Mouse (Mus musculus) MEL (cell line): Measurements from ENCODE around the gene Rbpjl.

ENCODE experiments used
- CTCF ChIP-seq, 3 experiments: IDR thresholded peaks in 2 of 3; conservative IDR thresholded peaks in 1 of 3; 2 replicates each; pipeline ENCODE4 v1.5.1; 2011 to 2012; ENCODE audit warnings: low read length in 3 of 3, low read depth in 2 of 3, mild to moderate bottlenecking in 2 of 3, improper control_type of control experiment in 1 of 3, inconsistent platforms in 1 of 3, mixed read lengths in 1 of 3, moderate library complexity in 1 of 3; ENCODE audit not compliant: control insufficient read depth in 1 of 3, insufficient read depth in 1 of 3, poor library complexity in 1 of 3, severe bottlenecking in 1 of 3
- E2F4 ChIP-seq: IDR thresholded peaks from 2 replicates; pipeline ENCODE4 v1.6.1; 2011; ENCODE audit warnings: low read depth, low read length, improper control_type of control experiment, borderline replicate concordance
- ELF1 ChIP-seq: IDR thresholded peaks from 2 replicates; pipeline ENCODE4 v1.6.1; 2014; ENCODE audit warnings: low read depth, mild to moderate bottlenecking, inconsistent platforms, low read length, improper control_type of control experiment, moderate library complexity
- EP300 ChIP-seq, 2 experiments: IDR thresholded peaks; 2 replicates each; pipeline ENCODE4 v1.6.1; 2011; ENCODE audit warnings: improper control_type of control experiment in 2 of 2, low read length in 2 of 2, low read depth in 1 of 2, mild to moderate bottlenecking in 1 of 2
- GATA1 ChIP-seq: IDR thresholded peaks from 2 replicates; pipeline ENCODE4 v1.6.1; 2011; ENCODE audit warnings: low read depth, low read length, improper control_type of control experiment
- JUND ChIP-seq: IDR thresholded peaks from 2 replicates; pipeline ENCODE4 v1.6.1; 2011; ENCODE audit warnings: low read depth, mild to moderate bottlenecking, improper control_type of control experiment, low read length
- KAT2A ChIP-seq: conservative IDR thresholded peaks from 2 replicates; pipeline ENCODE4 v1.6.1; 2012; ENCODE audit warnings: low read depth, low read length, improper control_type of control experiment, inconsistent platforms
- POLR2A ChIP-seq, 2 experiments: IDR thresholded peaks; 2 replicates each; pipeline ENCODE4 v1.6.1; 2011 to 2012; ENCODE audit warnings: low read length in 2 of 2, mild to moderate bottlenecking in 2 of 2, control low read depth in 1 of 2, improper control_type of control experiment in 1 of 2, low read depth in 1 of 2, moderate library complexity in 1 of 2; ENCODE audit not compliant: control insufficient read depth in 1 of 2, insufficient read depth in 1 of 2, poor library complexity in 1 of 2
- SIN3A ChIP-seq: IDR thresholded peaks from 2 replicates; pipeline ENCODE4 v1.6.1; 2012; ENCODE audit warnings: low read length, improper control_type of control experiment, inconsistent platforms
- SMC3 ChIP-seq: IDR thresholded peaks from 2 replicates; pipeline ENCODE4 v1.6.1; 2011; ENCODE audit warnings: low read depth, low read length, improper control_type of control experiment
- TCF12 ChIP-seq: IDR thresholded peaks from 2 replicates; pipeline ENCODE4 v1.6.1; 2014; ENCODE audit warnings: low read depth, mild to moderate bottlenecking, inconsistent platforms, low read length, improper control_type of control experiment, moderate library complexity
- UBTF ChIP-seq: IDR thresholded peaks from 2 replicates; pipeline ENCODE4 v1.6.1; 2012; ENCODE audit warnings: low read depth, mild to moderate bottlenecking, inconsistent platforms, low read length, improper control_type of control experiment, moderate library complexity, borderline replicate concordance; ENCODE audit not compliant: insufficient read depth

DNA sequence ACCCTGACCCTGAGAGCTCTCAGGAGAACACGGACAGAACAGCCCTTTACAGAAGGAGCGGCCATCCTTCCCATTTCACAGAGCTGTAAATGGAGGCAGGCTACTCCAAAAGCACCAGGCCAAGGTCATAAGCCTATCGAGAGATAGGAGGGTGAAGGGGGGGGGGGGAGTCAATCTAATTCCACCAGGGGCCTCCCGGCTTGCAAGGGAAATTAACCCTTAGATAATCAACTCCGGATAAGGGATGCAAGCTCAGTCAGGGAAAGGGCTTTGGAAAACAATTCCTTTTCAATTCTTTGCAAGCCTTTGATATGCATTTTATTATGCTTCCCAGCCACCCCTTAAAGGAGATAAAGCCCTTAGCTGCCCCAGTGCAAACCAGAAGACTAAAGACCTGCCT lies 25.5 kb downstream of the Rbpjl start:
- TF ChIP-seq CTCF (IDR thresholded peaks at IDR 0.05 in 2 of 3, conservative IDR thresholded peaks at IDR 0.05 in 1 of 3; ENCODE audit: control insufficient read depth in 1 of 3, insufficient read depth in 1 of 3, low read depth in 2 of 3, low read length in 3 of 3, poor library complexity in 1 of 3, severe bottlenecking in 1 of 3) (no peak), EP300 (IDR thresholded peaks at IDR 0.05; ENCODE audit: low read depth in 1 of 2, low read length in 2 of 2) (no peak), E2F4 (no peak), POLR2A (IDR thresholded peaks at IDR 0.05; ENCODE audit: control insufficient read depth in 1 of 2, insufficient read depth in 1 of 2, low read depth in 1 of 2, low read length in 2 of 2, poor library complexity in 1 of 2) (no peak), TCF12 (no peak), UBTF (no peak), JUND (no peak), SMC3 (no peak), GATA1 (no peak), KAT2A (no peak), SIN3A (no peak), ELF1 (no peak)
